8 mouse cellular contexts compared by ENCODE assay signal in genomic region chr13:43199749-43200148, GRCm38 (mm10). TPM values are rescaled to one million over a fixed set of nuclear protein-coding genes. Genes with fewer than 3 reads are reported as not detected.
A peak's percentile ranks its signal among the peaks of the same experiment; 100 is the strongest.
DNase-seq lines count a peak whose midpoint lies in the region; ATAC-seq and TF ChIP-seq lines count a peak whose summit lies in the region.

No protein-coding gene starts in this region.

- H3K9me3 ChIP-seq in liver, postnatal 0 days (ENCODE audit: low read length): no peaks in the 10 kb centered on the region
- no peaks in the 10 kb centered on the region for H3K9me3 ChIP-seq in forebrain, embryonic 16.5 days (ENCODE audit: control insufficient read depth, low read length)

- no peak for TF ChIP-seq POLR2A in lung, adult 2 months (IDR thresholded peaks at IDR 0.05; ENCODE audit: borderline replicate concordance, extremely low read depth, low read depth, low read length)
- no peak for TF ChIP-seq POLR2A in bone marrow, adult 2 months (IDR thresholded peaks at IDR 0.05; ENCODE audit: borderline replicate concordance, control insufficient read depth, low read depth, low read length)

- H3K4me3 ChIP-seq in lung, adult 2 months (replicated peaks; ENCODE audit: extremely low read depth, low read depth, low read length): no peak overlapping the region
- H3K4me3 ChIP-seq in bone marrow, adult 2 months (replicated peaks; ENCODE audit: control insufficient read depth, low read depth, low read length): no peak overlapping the region
- no peak overlapping the region for H3K4me3 ChIP-seq in liver, postnatal 0 days (ENCODE audit: low read depth, low read length)
- H3K4me3 ChIP-seq in forebrain, embryonic 16.5 days (replicated peaks; ENCODE audit: low read length): no peak overlapping the region

- no peak for TF ChIP-seq EP300 in liver, postnatal 0 days (IDR thresholded peaks at IDR 0.05; ENCODE audit: low read depth)

- DNase-seq in cerebellum, adult 11-12 months: peak; percentile 57
- no peak for DNase-seq in cerebellum, adult 11 months
- DNase-seq in lung, adult 2 months: no peak
- DNase-seq in lung, postnatal 25 days (ENCODE audit: low spot score): no peak
- DNase-seq in liver, postnatal 0 days: peak; percentile 74
- peak; percentile 61 for DNase-seq in thymus, postnatal 14 days

- no peaks in the 10 kb centered on the region for H3K27me3 ChIP-seq in liver, postnatal 0 days (ENCODE audit: insufficient read depth, low read length)
- no peaks in the 10 kb centered on the region for H3K27me3 ChIP-seq in forebrain, embryonic 16.5 days (replicated peaks; ENCODE audit: control insufficient read depth, insufficient read depth, low read length)

- WGBS in lung, adult 2 months: 58% methylated on average over 5 of the region's 5 CpGs
- 47% methylated on average over 5 of the region's 5 CpGs for WGBS in bone marrow, adult 2 months
- 56% methylated on average over 5 of the region's 5 CpGs for WGBS in liver, postnatal 0 days (ENCODE audit: insufficient replicate concordance)
- 70% methylated on average over 5 of the region's 5 CpGs for WGBS in forebrain, embryonic 16.5 days

- no peak overlapping the region for H3K9ac ChIP-seq in liver, postnatal 0 days (replicated peaks)
- H3K9ac ChIP-seq in forebrain, embryonic 16.5 days (replicated peaks; ENCODE audit: low read depth, low read length): no peak overlapping the region

- peaks cover 9% of the 10 kb centered on the region; the same call in 1 of the 2 replicates for H3K36me3 ChIP-seq in liver, postnatal 0 days (replicated peaks; ENCODE audit: insufficient read depth, low read length)
- no peaks in the 10 kb centered on the region for H3K36me3 ChIP-seq in forebrain, embryonic 16.5 days (ENCODE audit: control insufficient read depth, insufficient read depth)

- TF ChIP-seq CTCF in lung, adult 2 months (IDR thresholded peaks at IDR 0.05; ENCODE audit: insufficient read depth, low read length): peak; percentile 64
- peak; percentile 75 for TF ChIP-seq CTCF in bone marrow, adult 2 months (IDR thresholded peaks at IDR 0.05; ENCODE audit: control insufficient read depth, insufficient read depth, low read length)
- peak; percentile 80 for TF ChIP-seq CTCF in liver, postnatal 0 days (IDR thresholded peaks at IDR 0.05; ENCODE audit: low read depth)

- peak; percentile 44 for ATAC-seq in liver, postnatal 0 days
- no peak for ATAC-seq in forebrain, embryonic 16.5 days

- 0 out of 2 replicates have a peak overlapping the region, but pooled peaks have one; percentile 4 for H3K4me2 ChIP-seq in liver, postnatal 0 days (ENCODE audit: low read depth, low read length)
- no peak overlapping the region for H3K4me2 ChIP-seq in forebrain, embryonic 16.5 days (ENCODE audit: low read length)

- peak overlapping the region; percentile 20; the same call in 1 of the 2 replicates for H3K27ac ChIP-seq in bone marrow, adult 2 months (ENCODE audit: control insufficient read depth, insufficient read depth, low read depth, low read length, poor library complexity)
- no peak overlapping the region for H3K27ac ChIP-seq in liver, postnatal 0 days (ENCODE audit: low read depth)
- H3K27ac ChIP-seq in forebrain, embryonic 16.5 days (ENCODE audit: low read length): no peak overlapping the region

- H3K4me1 ChIP-seq in lung, adult 2 months (ENCODE audit: control insufficient read depth, insufficient read depth, low read length): peaks cover 19% of the 10 kb centered on the region
- peaks cover 3% of the 10 kb centered on the region; the same call in 1 of the 2 replicates for H3K4me1 ChIP-seq in bone marrow, adult 2 months (ENCODE audit: control insufficient read depth, insufficient read depth, low read length)
- peaks cover 20% of the 10 kb centered on the region for H3K4me1 ChIP-seq in liver, postnatal 0 days (ENCODE audit: insufficient read depth)
- H3K4me1 ChIP-seq in forebrain, embryonic 16.5 days (replicated peaks; ENCODE audit: control insufficient read depth, insufficient read depth, low read length): no peaks in the 10 kb centered on the region

RNA-seq across cellular contexts. Expression of gene Tbc1d7, which starts 28.4 kb away (rescaled TPM):
- polyA plus RNA-seq in lung, adult 2 months (2012; rRNA removed): 8.1 and 16.5 TPM in 2 replicates
- polyA plus RNA-seq in bone marrow, adult 2 months (2011; ENCODE audit: insufficient read depth, insufficient read length, low replicate concordance, missing spikeins): 2.6 and 11.1 TPM in 2 replicates
- polyA plus RNA-seq in liver, postnatal 0 days (2015; fragmentation: Nextera tagmentation; extraction: Ambion mirVana): 11.7 and 12.9 TPM in 2 replicates
- polyA plus RNA-seq in forebrain, embryonic 16.5 days (2015; fragmentation: Nextera tagmentation; extraction: Ambion mirVana): 81.5 and 81.9 TPM in 2 replicates

Comparison
In these comparisons a context has a peak if more than half of its experiments do, and no peak if none do; other contexts are left out.
1. DNase-seq: peak in cerebellum, adult 11-12 months (single experiment), liver, postnatal 0 days (single experiment) and thymus, postnatal 14 days (single experiment); none in cerebellum, adult 11 months (single experiment), lung, adult 2 months (single experiment) and lung, postnatal 25 days (single experiment).
2. Peak in every context shown above with its lines, with median percentiles within 50 percentile points of each other: CTCF ChIP-seq.